ENCODE assay signal across 47 mouse cellular contexts in the genomic region with DNA sequence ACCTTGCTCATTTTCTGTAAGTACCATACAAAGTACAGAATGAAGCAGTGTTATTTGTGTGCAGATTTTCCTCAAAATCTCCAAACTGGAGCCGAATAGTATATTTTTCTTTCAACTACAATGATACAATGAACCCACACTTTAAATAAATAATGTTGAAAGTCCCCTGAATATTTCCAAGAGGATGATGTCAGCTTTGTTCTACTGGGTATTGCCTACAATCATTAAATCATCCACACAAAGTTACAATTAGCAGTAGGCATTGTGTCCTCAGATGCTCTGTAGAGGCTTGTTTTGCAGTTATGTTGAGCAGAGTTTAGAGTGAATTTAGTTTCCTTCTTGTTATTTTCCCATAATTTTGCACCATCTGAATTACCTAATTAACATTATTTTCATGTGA. TPM values are rescaled to one million over a fixed set of nuclear protein-coding genes. Genes with fewer than 3 reads are reported as not detected.
"Had no signal": no experiment of that assay in that cellular context is flagged by ENCODE, and none has a peak within 500 bp of the region (broad histone marks: within the 10 kb centered on the region; RNA-seq: fewer than 3 reads in every experiment).

A gene (minus strand): TSS at position 101 of the 400 bp plus-strand sequence.

- H3K27me3 ChIP-seq: limb, embryonic 12.5 days; limb, embryonic 13.5 days; limb, embryonic 15.5 days; liver, embryonic 12.5 days; liver, embryonic 13.5 days; liver, embryonic 15.5 days; lung, embryonic 15.5 days; megakaryocyte, embryonic 14.5 days; midbrain, embryonic 12.5 days; midbrain, embryonic 13.5 days; midbrain, embryonic 15.5 days; neural tube, embryonic 12.5 days had no signal

- H3K4me1 ChIP-seq: limb, embryonic 10.5 days; limb, embryonic 12.5 days; limb, embryonic 13.5 days; limb, embryonic 15.5 days; liver, embryonic 12.5 days; liver, embryonic 13.5 days; liver, embryonic 15.5 days; lung, embryonic 15.5 days; megakaryocyte, embryonic 14.5 days; midbrain, embryonic 10.5 days; midbrain, embryonic 12.5 days; midbrain, embryonic 13.5 days; midbrain, embryonic 15.5 days; neural tube, embryonic 12.5 days had no signal

- DNase-seq: left cerebral cortex, postnatal 4 days; liver; liver, embryonic 13.5 days; liver, postnatal 0 days; lung, adult 18-20 months; lung, adult 2 months; lung, embryonic 14.5 days; lung, postnatal 10 days; lung, postnatal 14 days; lung, postnatal 36 days; lung, postnatal 4 days; midbrain, embryonic 14.5 days had no signal

- H3K36me3 ChIP-seq: limb, embryonic 10.5 days; limb, embryonic 12.5 days; limb, embryonic 13.5 days; limb, embryonic 15.5 days; liver, embryonic 12.5 days; liver, embryonic 13.5 days; liver, embryonic 15.5 days; lung, embryonic 15.5 days; midbrain, embryonic 10.5 days; midbrain, embryonic 12.5 days; midbrain, embryonic 13.5 days; midbrain, embryonic 15.5 days; neural tube, embryonic 12.5 days had no signal

- H3K9me3 ChIP-seq: limb, embryonic 10.5 days; limb, embryonic 12.5 days; limb, embryonic 13.5 days; limb, embryonic 15.5 days; liver, embryonic 12.5 days; liver, embryonic 13.5 days; liver, embryonic 15.5 days; lung, embryonic 15.5 days; megakaryocyte, embryonic 14.5 days; midbrain, embryonic 10.5 days; midbrain, embryonic 12.5 days; midbrain, embryonic 13.5 days; midbrain, embryonic 15.5 days; neural tube, embryonic 12.5 days had no signal

- H3K9ac ChIP-seq: limb, embryonic 12.5 days; limb, embryonic 13.5 days; limb, embryonic 15.5 days; liver, embryonic 12.5 days; liver, embryonic 13.5 days; liver, embryonic 14.5 days; liver, embryonic 15.5 days; liver, postnatal 0 days; lung, embryonic 14.5 days; lung, embryonic 15.5 days; midbrain, embryonic 12.5 days; midbrain, embryonic 13.5 days; midbrain, embryonic 15.5 days; neural tube, embryonic 12.5 days had no signal

- H3K27ac ChIP-seq: limb, embryonic 10.5 days; limb, embryonic 12.5 days; limb, embryonic 13.5 days; limb, embryonic 15.5 days; liver, embryonic 12.5 days; liver, embryonic 13.5 days; liver, embryonic 14.5 days; liver, embryonic 15.5 days; lung, embryonic 15.5 days; macrophage; midbrain, embryonic 10.5 days; midbrain, embryonic 12.5 days; midbrain, embryonic 13.5 days; midbrain, embryonic 15.5 days; neural tube, embryonic 12.5 days had no signal

- H3K4me3 ChIP-seq: limb, embryonic 10.5 days; limb, embryonic 12.5 days; limb, embryonic 13.5 days; limb, embryonic 15.5 days; liver, embryonic 12.5 days; liver, embryonic 13.5 days; liver, embryonic 15.5 days; lung, embryonic 15.5 days; megakaryocyte, embryonic 14.5 days; midbrain, embryonic 10.5 days; midbrain, embryonic 12.5 days; midbrain, embryonic 13.5 days; midbrain, embryonic 15.5 days; myocyte; neural tube, embryonic 12.5 days had no signal

RNA-seq across cellular contexts. Expression of the gene that starts here (rescaled TPM):
- total RNA-seq: left cerebral cortex, postnatal 10 days; left cerebral cortex, postnatal 14 days; left cerebral cortex, postnatal 25 days; left cerebral cortex, postnatal 36 days; left cerebral cortex, postnatal 4 days; liver, adult 2 months; megakaryocyte progenitor cell, adult 5-6 weeks; megakaryocyte, adult 5-6 weeks; megakaryocyte-erythroid progenitor cell, adult 5-6 weeks; midbrain, postnatal 0 days; monocyte, adult 5-6 weeks had no signal
- polyA plus RNA-seq: limb, embryonic 10.5 days; limb, embryonic 11.5 days; limb, embryonic 12.5 days; limb, embryonic 13.5 days; limb, embryonic 14.5 days; limb, embryonic 15.5 days; liver, adult 2 months; liver, embryonic 11.5 days; liver, embryonic 12.5 days; liver, embryonic 13.5 days; liver, embryonic 14.5 days; liver, embryonic 15.5 days; liver, embryonic 16.5 days; liver, postnatal 0 days; lung, adult 2 months; lung, embryonic 14.5 days; lung, embryonic 15.5 days; lung, embryonic 16.5 days; lung, postnatal 0 days; macrophage; midbrain, embryonic 10.5 days; midbrain, embryonic 11.5 days; midbrain, embryonic 12.5 days; midbrain, embryonic 13.5 days; midbrain, embryonic 14.5 days; midbrain, embryonic 15.5 days; midbrain, embryonic 16.5 days; midbrain, postnatal 0 days; myocyte; neural tube, embryonic 11.5 days; neural tube, embryonic 12.5 days had no signal
